Mouse (Mus musculus) megakaryocyte, embryonic 14.5 days (primary cell): Measurements from ENCODE around the gene Cd3eap.

ENCODE experiments used
- FLI1 ChIP-seq: IDR thresholded peaks from 2 replicates; pipeline ENCODE4 v1.6.1; 2012; ENCODE audit warnings: low read length, inconsistent platforms, mixed read lengths
- GATA1 ChIP-seq: IDR thresholded peaks from 3 replicates; pipeline ENCODE4 v1.6.1; 2012; ENCODE audit warnings: mixed read lengths, low read length, inconsistent platforms, borderline replicate concordance

GRCm38 (mm10) chr7:19331910-19332309 lies 27.4 kb downstream of the Cd3eap start:
- no peak for TF ChIP-seq GATA1
- TF ChIP-seq FLI1, result no peak
